Mouse (Mus musculus) embryonic facial prominence, embryonic 14.5 days (tissue): ENCODE measurements around the gene Otulinl. TPM values are rescaled to one million over a fixed set of nuclear protein-coding genes. Genes with fewer than 3 reads are reported as not detected.

Source experiments
- ATAC-seq: fragments of 200-750 bp; cut with Nextera tagmentation; 2 replicates; pipeline ENCODE4 v1.8.0; 2017; ENCODE audit warnings: low read depth, moderate number of reproducible peaks, moderate TSS enrichment
- DNase-seq: peaks from one replicate; pipeline ENCODE4 v3.0.0-alpha.2; 2015; ENCODE audit warnings: low spot score
- H3K27ac ChIP-seq: fragments of 300-500 bp; sonication (generic); replicated peaks from 2 replicates; pipeline ENCODE4 v1.5.1; 2014; ENCODE audit warnings: low read depth, mild to moderate bottlenecking, low read length, moderate library complexity
- H3K27me3 ChIP-seq: fragments of 300-500 bp; sonication (generic); replicated peaks from 2 replicates; pipeline ENCODE4 v1.6.1; 2014; ENCODE audit warnings: low read length; ENCODE audit not compliant: control insufficient read depth, insufficient read depth
- H3K36me3 ChIP-seq: fragments of 300-500 bp; sonication (generic); 2 replicates; pipeline ENCODE4 v1.6.1; 2014; ENCODE audit warnings: low read length, mixed read lengths; ENCODE audit not compliant: control insufficient read depth, insufficient read depth
- H3K4me1 ChIP-seq: fragments of 300-500 bp; sonication (generic); 2 replicates; pipeline ENCODE4 v1.6.1; 2014; ENCODE audit warnings: antibody characterized with exemption, low read length; ENCODE audit not compliant: control insufficient read depth, insufficient read depth
- H3K4me2 ChIP-seq: fragments of 300-500 bp; sonication (generic); 2 replicates; pipeline ENCODE4 v1.6.1; 2014; ENCODE audit warnings: low read depth, mild to moderate bottlenecking, low read length, moderate library complexity, mixed read lengths
- H3K4me3 ChIP-seq: fragments of 300-500 bp; sonication (generic); 2 replicates; pipeline ENCODE4 v1.5.1; 2014; ENCODE audit warnings: low read depth, mild to moderate bottlenecking, low read length
- H3K9ac ChIP-seq: fragments of 300-500 bp; sonication (generic); 2 replicates; pipeline ENCODE4 v1.6.1; 2014; ENCODE audit warnings: low read depth, mild to moderate bottlenecking, low read length, moderate library complexity, mixed read lengths
- H3K9me3 ChIP-seq: fragments of 300-500 bp; sonication (generic); 2 replicates; pipeline ENCODE4 v1.6.1; 2016; ENCODE audit warnings: low read length; ENCODE audit not compliant: control insufficient read depth
- WGBS: fragments of 180-500 bp; shearing (Covaris S2); extraction: QIAGEN DNeasy Blood & Tissue Kit; methylation state at CpG from one replicate; pipeline ENCODE4 v1.1.7; 2014; 5-methylcytosine and 5-hydroxymethylcytosine counted together
- polyA plus RNA-seq: library from polyadenylated mRNA; unstranded; fragments of >200 nt; fragmentation: Nextera tagmentation; extraction: Ambion mirVana; gene quantifications from 2 replicates; pipeline ENCODE4 v1.2.1, GENCODE M21; 2014

Otulinl gene
- polyA plus RNA-seq, 1 experiment from 2014 or later, result 23.5 TPM

DNA sequence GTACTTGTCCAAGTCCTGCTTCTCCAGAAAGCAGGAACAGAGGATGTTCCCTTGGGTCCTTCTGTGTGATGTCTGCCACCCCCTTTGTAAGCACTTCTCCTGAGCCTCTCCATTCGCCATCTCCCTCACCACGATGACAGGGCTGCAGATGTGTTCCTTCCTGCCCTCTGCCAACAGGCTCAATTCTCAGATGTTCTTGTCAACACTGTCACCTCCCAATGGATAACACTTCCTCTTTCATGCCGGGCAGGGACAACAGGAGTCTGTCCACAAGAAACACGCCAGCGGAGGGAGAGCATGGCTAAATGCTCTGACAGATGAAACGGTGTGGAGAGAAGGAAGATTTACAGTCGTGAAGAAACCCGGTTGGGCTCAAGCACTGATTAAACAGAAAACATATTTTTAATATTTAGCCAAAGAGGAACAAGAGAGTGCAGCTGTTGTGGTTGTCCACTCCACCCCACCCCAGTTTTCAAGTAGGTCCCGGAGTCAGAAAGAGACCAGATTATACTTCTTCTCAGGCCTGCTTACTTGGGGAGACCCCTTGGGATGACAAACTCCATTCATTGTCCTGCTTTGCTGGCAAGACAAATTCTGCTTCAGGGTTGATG lies 6.8 kb upstream of the Otulinl start:
- no peaks in the 10 kb centered on the region for H3K4me1 ChIP-seq
- DNase-seq (no peak), ATAC-seq (no peak)
- H3K27ac ChIP-seq, result no peak overlapping the region
- H3K4me3 ChIP-seq, result no peak overlapping the region
- no peak overlapping the region for H3K4me2 ChIP-seq
- no peaks in the 10 kb centered on the region for H3K9me3 ChIP-seq
- WGBS, result 65% methylated on average over 9 of the region's 9 CpGs
- H3K27me3 ChIP-seq, result no peaks in the 10 kb centered on the region
- H3K9ac ChIP-seq, result no peak overlapping the region
- H3K36me3 ChIP-seq, result no peaks in the 10 kb centered on the region

DNA sequence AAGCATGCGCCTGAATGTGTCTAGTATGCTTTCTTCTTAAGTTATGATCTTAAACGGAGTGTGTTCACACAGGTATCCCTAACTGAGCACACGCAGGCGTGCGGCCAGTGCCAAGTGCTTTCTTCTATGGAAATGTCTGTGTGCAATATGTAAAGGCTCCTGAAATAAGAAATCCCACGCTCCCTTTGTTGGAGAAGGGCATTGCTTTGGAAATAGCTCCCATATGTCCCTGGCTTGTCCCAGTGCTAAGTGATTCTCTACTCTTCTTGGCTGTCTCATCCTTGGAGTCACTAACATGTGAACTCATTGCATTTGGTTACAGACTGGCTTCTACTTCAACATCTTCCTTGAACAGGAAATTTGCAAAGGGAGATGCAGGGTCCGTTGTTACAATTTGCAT lies 3.4 kb upstream of the Otulinl start:
- H3K9me3 ChIP-seq, result no peaks in the 10 kb centered on the region
- WGBS, result 70% methylated on average over 7 of the region's 7 CpGs
- H3K4me3 ChIP-seq, result no peak overlapping the region
- no peaks in the 10 kb centered on the region for H3K36me3 ChIP-seq
- DNase-seq (no peak), ATAC-seq (no peak)
- no peak overlapping the region for H3K27ac ChIP-seq
- peaks cover 4% of the 10 kb centered on the region; the same call in 1 of the 2 replicates for H3K4me1 ChIP-seq
- no peak overlapping the region for H3K9ac ChIP-seq
- H3K4me2 ChIP-seq, result no peak overlapping the region
- no peaks in the 10 kb centered on the region for H3K27me3 ChIP-seq

DNA sequence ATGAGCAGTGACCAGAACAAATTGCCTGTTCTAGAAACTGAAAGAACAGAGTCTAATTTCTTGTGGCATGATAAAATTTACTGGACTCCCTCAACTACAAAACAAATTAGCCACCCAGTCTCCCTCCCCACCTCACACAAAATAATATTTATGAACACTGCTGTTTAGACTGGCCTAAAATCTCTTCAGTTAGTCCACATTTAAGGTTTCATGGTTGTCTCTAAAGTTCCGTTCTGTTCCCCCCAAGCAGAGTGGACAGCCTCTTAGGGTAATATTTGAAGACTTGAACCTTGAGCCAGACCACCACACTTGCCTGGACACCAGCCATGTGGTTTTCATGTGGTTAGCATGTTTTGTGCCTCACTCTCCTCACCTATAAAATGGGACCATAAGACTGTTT lies 1.8 kb upstream of the Otulinl start:
- no peak overlapping the region for H3K27ac ChIP-seq
- H3K4me2 ChIP-seq, result no peak overlapping the region
- ATAC-seq (no peak), DNase-seq (no peak)
- no peak overlapping the region for H3K4me3 ChIP-seq
- WGBS, result 81% methylated on average over 1 of the region's 1 CpGs
- H3K27me3 ChIP-seq, result no peaks in the 10 kb centered on the region
- no peaks in the 10 kb centered on the region for H3K9me3 ChIP-seq
- no peak overlapping the region for H3K9ac ChIP-seq
- peaks cover 4% of the 10 kb centered on the region; the same call in 1 of the 2 replicates for H3K4me1 ChIP-seq
- H3K36me3 ChIP-seq, result no peaks in the 10 kb centered on the region

DNA sequence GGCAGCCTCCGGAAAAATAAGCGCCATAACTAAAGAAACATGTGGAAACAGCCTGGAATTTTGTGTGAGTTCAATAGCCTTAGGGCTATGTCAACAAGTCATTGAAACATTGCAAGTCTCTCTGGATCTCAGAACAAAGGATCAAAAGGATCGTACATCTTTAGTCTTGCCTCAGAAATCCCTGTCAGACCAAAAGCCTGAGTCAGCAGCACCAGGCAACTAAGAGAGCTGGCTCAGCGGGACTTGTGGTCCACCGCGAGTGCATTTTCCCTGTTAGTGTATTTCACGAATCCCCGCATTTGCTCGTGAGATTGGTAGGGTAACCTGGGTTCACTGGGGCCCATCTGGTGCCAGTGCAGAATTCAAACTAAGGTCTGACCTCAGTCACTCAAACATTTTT lies 1.2 kb upstream of the Otulinl start:
- WGBS, result 23% methylated on average over 9 of the region's 9 CpGs
- Histone ChIP-seq H3K4me1 (peaks cover 4% of the 10 kb centered on the region; the same call in 1 of the 2 replicates), H3K4me2 (0 out of 2 replicates have a peak overlapping the region, but pooled peaks have one; percentile 4), H3K27me3 (no peaks in the 10 kb centered on the region), H3K4me3 (no peak overlapping the region), H3K36me3 (no peaks in the 10 kb centered on the region), H3K27ac (peak overlapping the region; percentile 52), H3K9ac (no peak overlapping the region), H3K9me3 (no peaks in the 10 kb centered on the region)
- DNase-seq (peak; percentile 87), ATAC-seq (no peak)

DNA sequence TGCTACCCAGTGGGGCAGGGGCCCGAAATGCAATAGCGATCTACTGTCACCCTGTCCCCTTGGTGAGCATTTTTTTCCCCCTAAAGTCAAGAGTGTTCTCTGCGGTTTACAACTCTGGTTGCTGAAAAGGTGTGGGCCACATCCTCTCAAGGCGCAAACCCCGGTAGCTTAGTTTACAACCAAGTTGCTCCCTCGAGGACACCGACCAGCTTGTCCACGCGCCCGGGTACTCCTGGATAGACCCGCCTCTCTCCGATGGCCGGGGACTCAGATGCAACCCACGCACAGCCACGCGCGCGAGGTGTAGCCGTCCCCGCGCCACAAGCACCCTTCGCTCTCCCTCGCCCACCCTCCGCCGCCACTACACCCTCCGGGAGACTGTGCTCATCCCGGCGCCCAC lies 382 bp downstream of the Otulinl start:
- WGBS, result 4% methylated on average over 17 of the region's 28 CpGs
- Histone ChIP-seq H3K36me3 (no peaks in the 10 kb centered on the region), H3K4me2 (peak overlapping the region; percentile 74), H3K4me1 (peaks cover 4% of the 10 kb centered on the region; the same call in 1 of the 2 replicates), H3K27me3 (no peaks in the 10 kb centered on the region), H3K4me3 (peak overlapping the region; percentile 72), H3K9me3 (no peaks in the 10 kb centered on the region), H3K9ac (peak overlapping the region; percentile 74), H3K27ac (no peak overlapping the region)
- ATAC-seq (peak; percentile 35; the same call in 1 of the 2 replicates), DNase-seq (peak; percentile 32)

DNA sequence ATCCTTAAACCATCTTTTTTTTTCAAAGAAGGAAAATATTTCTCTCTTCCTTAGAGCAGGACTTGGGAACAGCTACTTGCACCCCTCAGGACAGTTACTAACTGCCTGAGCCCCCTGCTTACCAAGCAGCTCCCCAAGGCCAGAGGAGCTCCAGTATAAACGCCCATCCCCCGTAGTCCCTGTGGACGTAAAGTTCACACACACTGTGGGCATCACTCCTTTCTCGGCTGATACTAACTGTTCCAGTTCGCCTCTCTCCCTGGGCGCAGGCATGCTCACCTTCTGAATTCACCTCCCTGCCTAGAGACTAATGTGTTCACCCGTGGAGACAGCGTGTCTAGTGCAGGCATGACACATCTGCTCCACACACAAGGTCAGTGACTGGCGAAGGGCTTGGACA lies 2.9 kb downstream of the Otulinl start:
- no peak overlapping the region for H3K27ac ChIP-seq
- 72% methylated on average over 9 of the region's 9 CpGs for WGBS
- no peak for ATAC-seq

DNA sequence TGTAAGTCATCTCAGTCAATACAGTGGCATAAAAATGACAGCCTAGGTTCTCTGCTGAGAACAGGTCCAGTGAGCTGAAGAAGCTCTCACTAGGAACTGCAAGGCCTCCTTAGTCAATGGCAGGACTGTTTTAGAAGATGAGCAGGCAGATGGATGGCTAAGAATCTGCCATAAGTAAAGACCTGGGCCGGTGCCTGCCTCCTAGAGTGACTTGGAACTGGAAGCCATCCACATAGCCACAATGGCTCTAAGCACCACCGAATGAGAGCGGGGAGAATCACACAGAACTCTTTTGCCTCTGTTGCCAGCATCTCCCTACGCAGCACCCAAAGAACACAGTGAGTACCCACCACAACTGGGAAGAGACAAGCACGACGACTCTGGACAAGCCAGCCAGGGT lies 3.6 kb downstream of the Otulinl start:
- Histone ChIP-seq H3K4me1 (peaks cover 4% of the 10 kb centered on the region; the same call in 1 of the 2 replicates), H3K27ac (no peak overlapping the region), H3K4me2 (no peak overlapping the region), H3K9me3 (no peaks in the 10 kb centered on the region), H3K27me3 (no peaks in the 10 kb centered on the region), H3K4me3 (no peak overlapping the region), H3K36me3 (no peaks in the 10 kb centered on the region), H3K9ac (no peak overlapping the region)
- 96% methylated on average over 6 of the region's 6 CpGs for WGBS
- ATAC-seq (no peak), DNase-seq (no peak)

More for the DNA sequence above, 2.9 kb downstream of the Otulinl start:
- no peaks in the 10 kb centered on the region for H3K36me3 ChIP-seq
- H3K9me3 ChIP-seq, result no peaks in the 10 kb centered on the region
- no peaks in the 10 kb centered on the region for H3K27me3 ChIP-seq
- H3K4me1 ChIP-seq, result peaks cover 4% of the 10 kb centered on the region; the same call in 1 of the 2 replicates
- no peak overlapping the region for H3K9ac ChIP-seq
- no peak overlapping the region for H3K4me2 ChIP-seq
- H3K4me3 ChIP-seq, result no peak overlapping the region
- DNase-seq, result no peak

DNA sequence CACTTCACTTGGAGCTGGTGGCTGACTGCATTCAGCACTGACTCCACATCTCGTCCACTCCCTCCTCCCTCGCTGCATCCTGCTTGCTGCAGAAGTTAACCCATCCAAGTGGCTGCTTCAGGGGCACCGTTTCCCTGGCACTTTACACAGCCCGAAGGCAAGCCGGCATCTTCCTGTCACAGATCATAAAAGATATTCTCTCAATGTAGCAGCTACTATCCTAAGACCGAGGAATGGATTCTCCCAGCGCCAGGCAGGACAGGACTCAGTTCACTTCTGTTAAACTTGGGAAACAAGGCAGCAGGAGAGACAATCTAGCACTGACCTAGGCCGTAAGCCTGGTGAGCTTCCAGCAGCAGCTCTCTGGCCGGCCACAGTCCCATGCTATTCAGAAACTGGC lies 5.2 kb downstream of the Otulinl start:
- DNase-seq, result no peak
- Histone ChIP-seq H3K27me3 (no peaks in the 10 kb centered on the region), H3K4me3 (no peak overlapping the region), H3K36me3 (no peaks in the 10 kb centered on the region), H3K4me2 (no peak overlapping the region), H3K4me1 (peaks cover 4% of the 10 kb centered on the region; the same call in 1 of the 2 replicates), H3K27ac (no peak overlapping the region), H3K9me3 (no peaks in the 10 kb centered on the region), H3K9ac (no peak overlapping the region)
- WGBS, result 57% methylated on average over 9 of the region's 9 CpGs
- ATAC-seq, result no peak

DNA sequence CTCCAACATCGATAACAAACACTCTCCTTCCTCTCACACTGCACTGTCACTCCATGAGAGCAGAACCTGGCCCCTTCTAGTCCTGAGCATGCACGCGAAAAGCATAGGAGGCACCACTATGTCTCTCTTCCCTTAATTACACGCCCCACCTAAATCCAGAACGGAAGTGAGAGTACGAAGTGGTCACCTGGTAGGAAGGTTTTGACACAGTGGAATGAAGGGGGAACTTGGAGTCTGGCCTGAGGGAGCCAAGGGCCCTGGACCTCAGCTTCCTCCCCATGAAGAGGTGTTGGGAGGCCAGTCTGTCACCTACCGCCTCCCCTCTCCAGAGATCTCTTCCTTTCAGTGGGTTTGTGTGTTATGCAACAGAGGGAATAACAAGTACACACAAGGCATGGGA lies 6.3 kb downstream of the Otulinl start:
- no peak for ATAC-seq
- H3K36me3 ChIP-seq, result no peaks in the 10 kb centered on the region
- H3K4me1 ChIP-seq, result no peaks in the 10 kb centered on the region
- no peak overlapping the region for H3K9ac ChIP-seq
- H3K27me3 ChIP-seq, result no peaks in the 10 kb centered on the region
- no peak overlapping the region for H3K27ac ChIP-seq
- DNase-seq, result no peak
- no peaks in the 10 kb centered on the region for H3K9me3 ChIP-seq
- no peak overlapping the region for H3K4me2 ChIP-seq
- 86% methylated on average over 7 of the region's 7 CpGs for WGBS
- no peak overlapping the region for H3K4me3 ChIP-seq
